Mouse (Mus musculus): ENCODE results near the gene 4930518I15Rik.
"Not testable (repeated sequence)": the region's sequence is repeated elsewhere in the genome, so short reads cannot be mapped to it uniquely, and the experiment has no call there.

4930518I15Rik gene

GRCm38 (mm10) chr2:156857835-156858234 is at the start of gene 4930518I15Rik:
Gene 4930518I15Rik, minus strand, starts transcription at chr2:156857946.
- in situ Hi-C loops (cut with MboI, MseI): no loop called here

- in situ Hi-C loops (cut with MboI, MseI): not testable (repeated sequence)
Observed at GRCm38 (mm10) chr2:156905931-156906330, 48.2 kb upstream of the 4930518I15Rik start.

- in situ Hi-C loops (cut with MboI, MseI): no loop called here
Observed at GRCm38 (mm10) chr2:156904976-156905717, 47.4 kb upstream of the 4930518I15Rik start.

GRCm38 (mm10) chr2:156903367-156903766 is 45.6 kb upstream of the 4930518I15Rik start:
- in situ Hi-C loops (cut with MboI, MseI): no loop called here

- in situ Hi-C loops (cut with MboI, MseI): not testable (repeated sequence)
Observed at GRCm38 (mm10) chr2:156902411-156902810, 44.7 kb upstream of the 4930518I15Rik start.

- in situ Hi-C loops (cut with MboI, MseI): no loop called here
Observed at GRCm38 (mm10) chr2:156901883-156902282, 44.1 kb upstream of the 4930518I15Rik start.

GRCm38 (mm10) chr2:156901344-156901743 is 43.6 kb upstream of the 4930518I15Rik start:
- in situ Hi-C loops (cut with MboI, MseI): no loop called here

GRCm38 (mm10) chr2:156899184-156899583 is 41.4 kb upstream of the 4930518I15Rik start:
- in situ Hi-C loops (cut with MboI, MseI): no loop called here

GRCm38 (mm10) chr2:156898374-156898773 is 40.6 kb upstream of the 4930518I15Rik start:
- in situ Hi-C loops (cut with MboI, MseI): no loop called here

- in situ Hi-C loops (cut with MboI, MseI): no loop called here
Observed at GRCm38 (mm10) chr2:156897034-156897433, 39.3 kb upstream of the 4930518I15Rik start.

GRCm38 (mm10) chr2:156896384-156896914 is 38.7 kb upstream of the 4930518I15Rik start:
- in situ Hi-C loops (cut with MboI, MseI): no loop called here

GRCm38 (mm10) chr2:156894496-156895265 is 36.9 kb upstream of the 4930518I15Rik start:
- in situ Hi-C loops (cut with MboI, MseI): no loop called here

- in situ Hi-C loops (cut with MboI, MseI): no loop called here
Observed at GRCm38 (mm10) chr2:156892821-156893220, 35.1 kb upstream of the 4930518I15Rik start.

GRCm38 (mm10) chr2:156892240-156892639 is 34.5 kb upstream of the 4930518I15Rik start:
- in situ Hi-C loops (cut with MboI, MseI): no loop called here

- in situ Hi-C loops (cut with MboI, MseI): no loop called here
Observed at GRCm38 (mm10) chr2:156888490-156888889, 30.7 kb upstream of the 4930518I15Rik start.

GRCm38 (mm10) chr2:156887017-156887416 is 29.3 kb upstream of the 4930518I15Rik start, which contains the start of gene Sla2:
Gene Sla2, minus strand, starts transcription at chr2:156887192.
- in situ Hi-C loops (cut with MboI, MseI): no loop called here

GRCm38 (mm10) chr2:156886084-156886631 is 28.4 kb upstream of the 4930518I15Rik start:
- in situ Hi-C loops (cut with MboI, MseI): no loop called here

- in situ Hi-C loops (cut with MboI, MseI): not testable (repeated sequence)
Observed at GRCm38 (mm10) chr2:156885666-156886065, 27.9 kb upstream of the 4930518I15Rik start.

- in situ Hi-C loops (cut with MboI, MseI): no loop called here
Observed at GRCm38 (mm10) chr2:156884396-156885211, 26.9 kb upstream of the 4930518I15Rik start.

- in situ Hi-C loops (cut with MboI, MseI): no loop called here
Observed at GRCm38 (mm10) chr2:156882431-156883001, 24.8 kb upstream of the 4930518I15Rik start.

GRCm38 (mm10) chr2:156879541-156879940 is 21.8 kb upstream of the 4930518I15Rik start:
- in situ Hi-C loops (cut with MboI, MseI): no loop called here

All from T-helper 1 cell (primary cell).